ENCODE assay signal across 24 mouse cellular contexts in genomic region chr11:114249215-114249614, GRCm38 (mm10).
A peak's percentile ranks its signal among the peaks of the same experiment; 100 is the strongest.
DNase-seq lines count a peak whose midpoint lies in the region; ATAC-seq and TF ChIP-seq lines count a peak whose summit lies in the region.
"Had no signal": no experiment of that assay in that cellular context is flagged by ENCODE, and none has a peak within 500 bp of the region (broad histone marks: within the 10 kb centered on the region; RNA-seq: fewer than 3 reads in every experiment).

No protein-coding gene starts in this region.

- no peaks in the 10 kb centered on the region for H3K27me3 ChIP-seq in liver, postnatal 0 days (ENCODE audit: insufficient read depth, low read length)
- H3K27me3 ChIP-seq: forebrain, embryonic 15.5 days; neural tube, embryonic 15.5 days had no signal

- WGBS in liver, postnatal 0 days (ENCODE audit: insufficient replicate concordance): 46% methylated on average over 7 of the region's 7 CpGs

- TF ChIP-seq CTCF in liver, postnatal 0 days (IDR thresholded peaks at IDR 0.05; ENCODE audit: low read depth): no peak

- H3K36me3 ChIP-seq in liver, postnatal 0 days (replicated peaks; ENCODE audit: insufficient read depth, low read length): no peaks in the 10 kb centered on the region
- H3K36me3 ChIP-seq: embryonic facial prominence, embryonic 15.5 days; forebrain, embryonic 15.5 days; G1E; hindbrain, embryonic 12.5 days; limb, embryonic 10.5 days; neural tube, embryonic 15.5 days had no signal

- no peaks in the 10 kb centered on the region for H3K9me3 ChIP-seq in liver, postnatal 0 days (ENCODE audit: low read length)
- H3K9me3 ChIP-seq: embryonic facial prominence, embryonic 15.5 days; forebrain, embryonic 15.5 days; hindbrain, embryonic 12.5 days; limb, embryonic 10.5 days; neural tube, embryonic 15.5 days had no signal

- no peak overlapping the region for H3K4me2 ChIP-seq in liver, postnatal 0 days (ENCODE audit: low read depth, low read length)
- H3K4me2 ChIP-seq: embryonic facial prominence, embryonic 15.5 days; forebrain, embryonic 15.5 days; hindbrain, embryonic 12.5 days; midbrain, embryonic 11.5 days; neural tube, embryonic 15.5 days had no signal

- no peak for TF ChIP-seq EP300 in liver, postnatal 0 days (IDR thresholded peaks at IDR 0.05; ENCODE audit: low read depth)

- no peaks in the 10 kb centered on the region for H3K4me1 ChIP-seq in liver, postnatal 0 days (ENCODE audit: insufficient read depth)
- H3K4me1 ChIP-seq: neural tube, embryonic 15.5 days had no signal

- peak; percentile 16 to 23 for DNase-seq in spleen, postnatal 36 days (ENCODE audit: low spot score in 2 of 2)
- DNase-seq in spleen, adult 18-20 months: no peak
- no peak for DNase-seq in liver, postnatal 0 days
- DNase-seq in layer of hippocampus, adult 11-12 months (ENCODE audit: low spot score): no peak
- no peak for DNase-seq in kidney, adult 18-20 months
- DNase-seq: cerebellum, adult 8-10 months; cerebellum, postnatal 36 days; gastrocnemius, postnatal 25 days; heart, adult 2 months; right cerebral cortex, postnatal 14 days; thymus, postnatal 36 days had no signal

- ATAC-seq in granulocyte monocyte progenitor cell, adult 5-6 weeks (replicated peaks; ENCODE audit: poor library complexity, severe bottlenecking): peak; percentile 62; the same call in 1 of the 2 replicates
- peak; percentile 50; the same call in 1 of the 2 replicates for ATAC-seq in liver, postnatal 0 days
- no peak for ATAC-seq in frontal cortex, adult (ENCODE audit: low TSS enrichment)
- ATAC-seq: activated CD4-positive, CD25-positive, alpha-beta regulatory T cell, adult 4 months; forebrain, embryonic 15.5 days; intestine, postnatal 0 days; lung, postnatal 0 days had no signal

- H3K9ac ChIP-seq in liver, postnatal 0 days (replicated peaks): no peak overlapping the region
- H3K9ac ChIP-seq: embryonic facial prominence, embryonic 15.5 days; forebrain, embryonic 15.5 days; hindbrain, embryonic 12.5 days; neural tube, embryonic 15.5 days had no signal

- no peak overlapping the region for H3K4me3 ChIP-seq in liver, postnatal 0 days (ENCODE audit: low read depth, low read length)
- H3K4me3 ChIP-seq: embryonic facial prominence, embryonic 15.5 days; forebrain, embryonic 15.5 days; heart, adult 2 months; hindbrain, embryonic 12.5 days; limb, embryonic 10.5 days; neural tube, embryonic 15.5 days had no signal

- H3K27ac ChIP-seq in liver, postnatal 0 days (ENCODE audit: low read depth): no peak overlapping the region
- H3K27ac ChIP-seq: embryonic facial prominence, embryonic 15.5 days; forebrain, embryonic 15.5 days; heart, adult 2 months; hindbrain, embryonic 12.5 days; limb, embryonic 10.5 days; macrophage; neural tube, embryonic 15.5 days had no signal

Comparison
In these comparisons a context has a peak if more than half of its experiments do, and no peak if none do; other contexts are left out.
1. DNase-seq: peak in spleen, postnatal 36 days (2 of 2); none in spleen, adult 18-20 months (0 of 2), liver, postnatal 0 days (single experiment), layer of hippocampus, adult 11-12 months (single experiment) and kidney, adult 18-20 months (single experiment).